Mouse (Mus musculus) spleen, adult 2 months (tissue): ENCODE measurements at regions not wholly inside any gene's neighbourhood (a gene's known extent, or its start where the extent isn't known, plus 50 kb on each side); places are given as distances from the start of the nearest gene placed in this dataset.

ENCODE experiments used
- CTCF ChIP-seq: fragments of 200-500 bp; IDR thresholded peaks from 2 replicates; pipeline ENCODE4 v1.5.1; 2011; ENCODE audit warnings: mild to moderate bottlenecking, inconsistent platforms; ENCODE audit not compliant: insufficient read depth, insufficient read length, insufficient replicate concordance; ENCODE audit errors: extremely low read depth
- POLR2A ChIP-seq: fragments of 200-500 bp; IDR thresholded peaks from 2 replicates; pipeline ENCODE4 v1.6.1; 2011; ENCODE audit warnings: low read depth, low read length, inconsistent platforms

DNA sequence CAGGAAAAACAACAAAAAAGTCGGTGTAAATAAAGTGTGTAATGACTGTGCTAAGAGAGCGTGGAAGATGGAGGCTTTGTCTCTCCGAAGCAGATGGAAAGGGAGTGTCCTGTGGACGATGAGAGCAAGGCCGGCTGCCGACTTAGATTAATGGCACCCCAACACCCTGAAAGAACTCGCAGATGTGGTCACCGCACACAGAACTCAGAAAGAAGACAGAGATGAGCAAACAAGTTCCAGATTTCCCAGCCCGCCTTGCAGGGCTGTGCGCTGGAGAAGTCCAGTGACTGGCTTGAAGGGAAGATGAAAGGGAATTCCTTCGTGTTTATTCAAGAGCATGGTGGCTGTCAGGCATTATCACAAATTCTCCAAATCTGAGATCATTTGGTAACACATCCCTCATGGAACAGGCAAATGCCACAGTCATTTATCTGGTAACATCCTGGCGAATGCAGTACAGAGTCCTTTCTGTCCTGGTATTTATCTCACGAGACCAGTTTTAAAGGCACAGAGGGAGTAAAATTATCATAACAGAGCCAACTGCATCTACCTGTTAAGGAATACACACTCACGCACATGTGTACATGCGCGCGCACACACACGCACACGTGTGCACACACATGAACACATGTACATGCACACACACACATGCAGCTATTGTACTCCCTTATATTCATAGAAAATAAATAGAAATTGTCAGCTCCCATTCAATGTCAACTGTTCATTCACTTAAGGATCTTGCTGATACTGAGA is 64.0 kb upstream of the Tgif1 start:
- TF ChIP-seq CTCF (no peak), POLR2A (no peak)
